Mouse (Mus musculus) right cerebral cortex, adult 2 months (tissue): Measurements from ENCODE around the gene Atp1a4.

Experiments used
- DNase-seq, 2 experiments: peaks; one replicate each; pipeline ENCODE4 v3.0.0; 2021 to 2022; ENCODE audit warnings: low spot score in 2 of 2

The Atp1a4 gene

GRCm38 (mm10) chr1:172258314-172258713, at the start of gene Atp1a4:
TSS of gene Atp1a4 (minus strand) at chr1:172258414.
- DNase-seq, result no peak

- no peak for DNase-seq
Measured at GRCm38 (mm10) chr1:172307936-172308335, 49.7 kb upstream of the Atp1a4 start.

GRCm38 (mm10) chr1:172306885-172307284, 48.7 kb upstream of the Atp1a4 start:
- DNase-seq, result no peak

GRCm38 (mm10) chr1:172306196-172306595, 48.0 kb upstream of the Atp1a4 start:
- no peak for DNase-seq

- no peak for DNase-seq
Measured at GRCm38 (mm10) chr1:172305635-172306034, 47.4 kb upstream of the Atp1a4 start.

GRCm38 (mm10) chr1:172305153-172305552, 46.9 kb upstream of the Atp1a4 start:
- no peak for DNase-seq

GRCm38 (mm10) chr1:172304443-172304842, 46.2 kb upstream of the Atp1a4 start:
- DNase-seq, result peak in 1 of 2 experiments; percentile 46

GRCm38 (mm10) chr1:172302851-172303250, 44.6 kb upstream of the Atp1a4 start:
- DNase-seq, result no peak

GRCm38 (mm10) chr1:172302311-172302710, 44.1 kb upstream of the Atp1a4 start:
- no peak for DNase-seq

GRCm38 (mm10) chr1:172301180-172301579, 43.0 kb upstream of the Atp1a4 start:
- DNase-seq, result no peak

GRCm38 (mm10) chr1:172300247-172300646, 42.0 kb upstream of the Atp1a4 start:
- no peak for DNase-seq

GRCm38 (mm10) chr1:172299528-172299927, 41.3 kb upstream of the Atp1a4 start:
- no peak for DNase-seq

GRCm38 (mm10) chr1:172297611-172298537, 39.7 kb upstream of the Atp1a4 start, which contains the start of gene Atp1a2:
TSS of gene Atp1a2 (minus strand) at chr1:172298064.
- peak in 1 of 2 experiments; percentile 68 for DNase-seq

- DNase-seq, result no peak
Measured at GRCm38 (mm10) chr1:172296816-172297510, 38.7 kb upstream of the Atp1a4 start.

- DNase-seq, result no peak
Measured at GRCm38 (mm10) chr1:172295751-172296197, 37.6 kb upstream of the Atp1a4 start.

- peak in 1 of 2 experiments; percentile 61 for DNase-seq
Measured at GRCm38 (mm10) chr1:172293449-172293848, 35.2 kb upstream of the Atp1a4 start.

- peak in 1 of 2 experiments; percentile 67 for DNase-seq
Measured at GRCm38 (mm10) chr1:172292880-172293279, 34.7 kb upstream of the Atp1a4 start.

- no peak for DNase-seq
Measured at GRCm38 (mm10) chr1:172289617-172289946, 31.4 kb upstream of the Atp1a4 start.

- no peak for DNase-seq
Measured at GRCm38 (mm10) chr1:172288900-172289616, 30.8 kb upstream of the Atp1a4 start.

GRCm38 (mm10) chr1:172286740-172287139, 28.5 kb upstream of the Atp1a4 start:
- no peak for DNase-seq

- no peak for DNase-seq
Measured at GRCm38 (mm10) chr1:172284221-172284620, 26.0 kb upstream of the Atp1a4 start.

GRCm38 (mm10) chr1:172283073-172283472, 24.9 kb upstream of the Atp1a4 start:
- DNase-seq, result no peak
